Mouse (Mus musculus): Measurements from ENCODE around the gene Tmprss13. TPM values are rescaled to one million over a fixed set of nuclear protein-coding genes. Genes with fewer than 3 reads are reported as not detected.

The Tmprss13 gene
- polyA plus RNA-seq (2014; fragmentation: Nextera tagmentation; extraction: Ambion mirVana) = 0.07 TPM in 1 of 2 replicates, not detected in the other

DNA sequence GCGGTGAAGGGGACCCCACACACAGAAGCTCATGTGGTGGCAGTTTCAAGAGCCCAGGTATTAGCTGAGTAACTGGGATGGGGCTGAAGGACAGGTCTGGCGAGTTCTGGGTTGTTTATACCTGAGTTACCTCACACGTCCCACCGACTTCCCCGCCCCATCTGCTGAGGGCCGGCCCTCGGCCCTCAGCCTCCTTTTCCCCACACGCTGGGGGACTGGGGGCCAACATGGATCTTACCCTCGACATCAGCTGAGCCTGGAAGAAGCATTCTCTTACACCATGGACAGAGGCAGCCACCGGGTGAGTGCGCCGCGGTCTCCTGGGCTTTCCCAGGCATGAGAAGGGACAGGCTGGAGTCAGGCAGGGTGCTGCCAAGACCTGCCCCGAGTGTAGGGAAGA is at the start of gene Tmprss13:
TSS of gene Tmprss13 (plus strand) at position 246 of the 400 bp plus-strand sequence.
- Histone ChIP-seq H3K27ac (replicated peaks; ENCODE audit: low read depth, low read length) (no peak within 1 kb of the TSS), H3K27me3 (ENCODE audit: control insufficient read depth, insufficient read depth, low read length) (no peaks in the 10 kb centered on the region), H3K9me3 (ENCODE audit: control insufficient read depth, low read length) (no peaks in the 10 kb centered on the region), H3K4me1 (ENCODE audit: control insufficient read depth, insufficient read depth, low read length) (no peaks in the 10 kb centered on the region), H3K4me3 (replicated peaks; ENCODE audit: low read depth, low read length) (no peak within 1 kb of the TSS), H3K36me3 (ENCODE audit: control insufficient read depth, insufficient read depth, low read length) (no peaks in the 10 kb centered on the region), H3K4me2 (ENCODE audit: low read length) (no peak within 1 kb of the TSS), H3K9ac (replicated peaks; ENCODE audit: low read length) (no peak within 1 kb of the TSS)
- ATAC-seq (ENCODE audit: low FRiP score, low TSS enrichment) = no peak
- 37% methylated on average over 14 of the region's 14 CpGs for WGBS
- no peak for DNase-seq

GRCm38 (mm10) chr9:45272213-45272612 is 46.7 kb upstream of the Tmprss13 start:
- Histone ChIP-seq H3K9ac (replicated peaks; ENCODE audit: low read length) (no peak overlapping the region), H3K4me1 (ENCODE audit: control insufficient read depth, insufficient read depth, low read length) (no peaks in the 10 kb centered on the region), H3K36me3 (ENCODE audit: control insufficient read depth, insufficient read depth, low read length) (no peaks in the 10 kb centered on the region), H3K4me3 (replicated peaks; ENCODE audit: low read depth, low read length) (no peak overlapping the region), H3K27ac (replicated peaks; ENCODE audit: low read depth, low read length) (no peak overlapping the region), H3K27me3 (ENCODE audit: control insufficient read depth, insufficient read depth, low read length) (peaks cover 30% of the 10 kb centered on the region; the same call in 1 of the 2 replicates), H3K9me3 (ENCODE audit: control insufficient read depth, low read length) (no peaks in the 10 kb centered on the region), H3K4me2 (ENCODE audit: low read length) (no peak overlapping the region)
- ATAC-seq (ENCODE audit: low FRiP score, low TSS enrichment) (no peak), DNase-seq (no peak)
- WGBS = 53% methylated on average over 5 of the region's 5 CpGs

- 89% methylated on average over 4 of the region's 4 CpGs for WGBS
Observed at GRCm38 (mm10) chr9:45274218-45274617, 44.7 kb upstream of the Tmprss13 start.

DNA sequence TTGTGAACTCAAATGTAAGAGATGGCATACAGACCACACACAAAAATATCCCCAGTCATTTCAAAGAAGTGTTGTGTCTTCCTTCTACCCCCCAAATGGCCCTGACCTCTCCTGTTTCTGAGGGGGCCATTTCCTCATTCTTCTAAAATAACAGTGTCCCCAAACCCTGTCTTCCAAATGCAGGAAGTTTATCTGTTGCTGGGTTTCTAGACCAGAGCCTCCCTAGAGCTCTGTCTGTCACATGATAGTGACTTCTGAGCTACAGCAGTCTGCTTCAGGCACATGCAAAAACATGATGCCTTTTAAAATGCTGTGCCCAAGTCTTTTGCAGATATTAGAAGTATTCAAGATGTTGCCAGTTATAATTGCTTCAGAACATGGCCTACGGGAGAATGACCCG is 44.3 kb upstream of the Tmprss13 start:
- Histone ChIP-seq H3K4me1 (ENCODE audit: control insufficient read depth, insufficient read depth, low read length) (no peaks in the 10 kb centered on the region), H3K36me3 (ENCODE audit: control insufficient read depth, insufficient read depth, low read length) (no peaks in the 10 kb centered on the region), H3K27ac (replicated peaks; ENCODE audit: low read depth, low read length) (no peak overlapping the region), H3K4me3 (replicated peaks; ENCODE audit: low read depth, low read length) (no peak overlapping the region), H3K9me3 (ENCODE audit: control insufficient read depth, low read length) (no peaks in the 10 kb centered on the region), H3K27me3 (ENCODE audit: control insufficient read depth, insufficient read depth, low read length) (peaks cover 7% of the 10 kb centered on the region; the same call in 1 of the 2 replicates), H3K4me2 (ENCODE audit: low read length) (no peak overlapping the region), H3K9ac (replicated peaks; ENCODE audit: low read length) (no peak overlapping the region)
- DNase-seq (no peak), ATAC-seq (ENCODE audit: low FRiP score, low TSS enrichment) (no peak)
- WGBS = 92% methylated on average over 2 of the region's 2 CpGs

More at GRCm38 (mm10) chr9:45274218-45274617, 44.7 kb upstream of the Tmprss13 start:
- H3K4me1 ChIP-seq (ENCODE audit: control insufficient read depth, insufficient read depth, low read length) = no peaks in the 10 kb centered on the region
- H3K36me3 ChIP-seq (ENCODE audit: control insufficient read depth, insufficient read depth, low read length) = no peaks in the 10 kb centered on the region
- H3K4me2 ChIP-seq (ENCODE audit: low read length) = no peak overlapping the region
- H3K4me3 ChIP-seq (replicated peaks; ENCODE audit: low read depth, low read length) = no peak overlapping the region
- ATAC-seq (ENCODE audit: low FRiP score, low TSS enrichment) = no peak
- no peak overlapping the region for H3K9ac ChIP-seq (replicated peaks; ENCODE audit: low read length)
- no peaks in the 10 kb centered on the region for H3K9me3 ChIP-seq (ENCODE audit: control insufficient read depth, low read length)
- DNase-seq = peak; percentile 4
- H3K27me3 ChIP-seq (ENCODE audit: control insufficient read depth, insufficient read depth, low read length) = peaks cover 11% of the 10 kb centered on the region; the same call in 1 of the 2 replicates
- H3K27ac ChIP-seq (replicated peaks; ENCODE audit: low read depth, low read length) = no peak overlapping the region

- H3K4me1 ChIP-seq (ENCODE audit: control insufficient read depth, insufficient read depth, low read length) = no peaks in the 10 kb centered on the region
- no peak for DNase-seq
- no peaks in the 10 kb centered on the region for H3K36me3 ChIP-seq (ENCODE audit: control insufficient read depth, insufficient read depth, low read length)
- H3K27me3 ChIP-seq (ENCODE audit: control insufficient read depth, insufficient read depth, low read length) = no peaks in the 10 kb centered on the region
- no peak overlapping the region for H3K9ac ChIP-seq (replicated peaks; ENCODE audit: low read length)
- H3K4me3 ChIP-seq (replicated peaks; ENCODE audit: low read depth, low read length) = no peak overlapping the region
- no peak overlapping the region for H3K27ac ChIP-seq (replicated peaks; ENCODE audit: low read depth, low read length)
- H3K4me2 ChIP-seq (ENCODE audit: low read length) = no peak overlapping the region
- WGBS = 73% methylated on average over 3 of the region's 3 CpGs
- ATAC-seq (ENCODE audit: low FRiP score, low TSS enrichment) = no peak
- no peaks in the 10 kb centered on the region for H3K9me3 ChIP-seq (ENCODE audit: control insufficient read depth, low read length)
Observed at GRCm38 (mm10) chr9:45280059-45280458, 38.8 kb upstream of the Tmprss13 start.

DNA sequence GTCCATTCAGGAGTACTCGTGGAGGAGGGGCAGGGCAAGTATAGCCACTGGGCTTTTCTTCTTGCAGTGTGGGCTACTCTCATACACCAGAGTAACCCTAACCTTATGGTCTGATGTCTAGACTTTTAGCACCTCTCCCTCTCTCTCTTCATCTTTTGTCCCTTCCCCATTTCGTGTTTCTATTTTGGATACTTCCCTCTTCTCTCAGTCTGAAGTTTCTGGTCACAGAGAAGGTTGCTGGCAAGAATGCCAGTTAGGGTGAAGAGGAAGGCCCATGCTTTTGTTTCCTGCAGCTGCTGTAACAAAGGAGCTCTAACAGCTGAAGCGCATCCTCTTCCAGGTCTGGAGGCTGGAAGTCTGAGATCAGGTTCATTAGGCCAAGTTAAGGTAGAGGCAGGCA is 38.0 kb upstream of the Tmprss13 start:
- no peak for ATAC-seq (ENCODE audit: low FRiP score, low TSS enrichment)
- Histone ChIP-seq H3K9ac (replicated peaks; ENCODE audit: low read length) (no peak overlapping the region), H3K9me3 (ENCODE audit: control insufficient read depth, low read length) (no peaks in the 10 kb centered on the region), H3K4me3 (replicated peaks; ENCODE audit: low read depth, low read length) (no peak overlapping the region), H3K27me3 (ENCODE audit: control insufficient read depth, insufficient read depth, low read length) (no peaks in the 10 kb centered on the region), H3K36me3 (ENCODE audit: control insufficient read depth, insufficient read depth, low read length) (no peaks in the 10 kb centered on the region), H3K27ac (replicated peaks; ENCODE audit: low read depth, low read length) (no peak overlapping the region), H3K4me2 (ENCODE audit: low read length) (no peak overlapping the region), H3K4me1 (ENCODE audit: control insufficient read depth, insufficient read depth, low read length) (no peaks in the 10 kb centered on the region)
- DNase-seq = no peak
- WGBS = 73% methylated on average over 3 of the region's 3 CpGs

DNA sequence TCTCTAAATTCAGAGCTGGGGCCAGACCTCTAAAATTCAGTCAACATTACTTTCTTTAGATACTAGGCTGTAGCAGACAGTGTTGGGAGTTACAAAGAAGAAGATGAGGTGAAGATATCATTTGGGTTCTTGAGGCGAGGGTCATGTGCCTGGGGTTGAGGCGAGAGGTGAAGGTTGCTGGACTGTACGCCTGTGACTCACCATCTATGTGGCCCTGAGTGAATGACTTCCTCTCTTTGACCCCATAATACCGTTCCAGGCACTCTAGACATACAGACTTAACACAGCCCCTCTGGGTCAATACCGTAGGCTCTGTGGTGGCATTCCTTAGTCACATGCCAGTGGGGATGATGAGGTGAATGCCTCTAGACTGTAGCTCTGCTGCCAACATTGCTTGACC is 36.4 kb upstream of the Tmprss13 start:
- Histone ChIP-seq H3K27ac (replicated peaks; ENCODE audit: low read depth, low read length) (no peak overlapping the region), H3K36me3 (ENCODE audit: control insufficient read depth, insufficient read depth, low read length) (no peaks in the 10 kb centered on the region), H3K4me3 (replicated peaks; ENCODE audit: low read depth, low read length) (no peak overlapping the region), H3K9ac (replicated peaks; ENCODE audit: low read length) (no peak overlapping the region), H3K4me1 (ENCODE audit: control insufficient read depth, insufficient read depth, low read length) (no peaks in the 10 kb centered on the region), H3K27me3 (ENCODE audit: control insufficient read depth, insufficient read depth, low read length) (no peaks in the 10 kb centered on the region), H3K4me2 (ENCODE audit: low read length) (no peak overlapping the region), H3K9me3 (ENCODE audit: control insufficient read depth, low read length) (no peaks in the 10 kb centered on the region)
- 91% methylated on average over 5 of the region's 5 CpGs for WGBS
- ATAC-seq (ENCODE audit: low FRiP score, low TSS enrichment) (no peak), DNase-seq (no peak)

DNA sequence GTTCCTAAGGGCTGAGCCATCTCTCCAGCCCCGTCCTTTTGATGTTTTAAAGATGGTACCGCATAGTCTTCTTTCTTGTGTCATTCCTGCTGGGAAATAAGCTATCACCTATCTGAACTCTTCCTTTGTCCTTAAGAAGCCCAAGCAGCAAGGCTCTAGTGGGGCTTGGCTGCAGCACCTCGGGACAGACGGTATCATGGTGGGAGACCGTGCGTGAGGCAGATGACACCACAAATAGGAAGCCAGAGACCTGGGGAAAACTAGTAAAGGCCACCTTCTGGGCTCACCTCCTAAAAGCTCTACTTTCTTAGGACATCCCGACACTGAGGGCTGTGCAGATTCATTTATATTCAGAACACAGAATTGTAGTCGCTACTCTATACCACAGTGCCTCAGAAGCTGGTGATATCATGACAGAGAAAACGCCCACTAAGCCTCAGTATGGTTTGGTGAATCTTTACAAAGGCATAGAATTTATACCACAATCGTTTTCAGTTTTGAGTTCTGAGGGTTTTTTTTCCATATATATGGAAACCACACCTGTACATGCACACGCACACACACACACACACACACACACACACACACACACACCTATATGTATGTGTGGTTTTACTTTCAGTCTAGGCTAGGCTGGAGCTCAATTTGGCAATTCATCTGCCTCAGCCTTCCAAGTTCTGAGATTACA is 27.3 kb upstream of the Tmprss13 start:
- no peak for ATAC-seq (ENCODE audit: low FRiP score, low TSS enrichment)
- no peak overlapping the region for H3K27ac ChIP-seq (replicated peaks; ENCODE audit: low read depth, low read length)
- H3K9ac ChIP-seq (replicated peaks; ENCODE audit: low read length) = no peak overlapping the region
- no peak for DNase-seq
- no peak overlapping the region for H3K4me3 ChIP-seq (replicated peaks; ENCODE audit: low read depth, low read length)
- no peak overlapping the region for H3K4me2 ChIP-seq (ENCODE audit: low read length)
- no peaks in the 10 kb centered on the region for H3K4me1 ChIP-seq (ENCODE audit: control insufficient read depth, insufficient read depth, low read length)
- no peaks in the 10 kb centered on the region for H3K9me3 ChIP-seq (ENCODE audit: control insufficient read depth, low read length)
- H3K36me3 ChIP-seq (ENCODE audit: control insufficient read depth, insufficient read depth, low read length) = no peaks in the 10 kb centered on the region
- WGBS = 83% methylated on average over 11 of the region's 11 CpGs
- H3K27me3 ChIP-seq (ENCODE audit: control insufficient read depth, insufficient read depth, low read length) = no peaks in the 10 kb centered on the region
